Mouse (Mus musculus) MEL (cell line): ENCODE results near the gene Cyp2r1. TPM values are rescaled to one million over a fixed set of nuclear protein-coding genes. Genes with fewer than 3 reads are reported as not detected.
"Not testable (repeated sequence)": the region's sequence is repeated elsewhere in the genome, so short reads cannot be mapped to it uniquely, and the experiment has no call there.

Source experiments
- DNase-seq: peaks from one replicate; pipeline ENCODE4 v3.0.0; 2011; ENCODE audit warnings: low read depth, low spot score
- H3K27ac ChIP-seq: 2 replicates; pipeline ENCODE4 v1.5.1; 2012; ENCODE audit warnings: low read depth, mild to moderate bottlenecking, control low read depth, low read length, moderate library complexity; ENCODE audit not compliant: control insufficient read depth
- H3K27me3 ChIP-seq, 2 experiments: fragments of 150-350 bp in 1 of 2; sonication (generic) in 1 of 2; 2 replicates each; pipeline ENCODE4 v1.6.1; 2012; ENCODE audit warnings: low read length in 2 of 2, mild to moderate bottlenecking in 2 of 2, improper control_type of control experiment in 1 of 2, moderate library complexity in 1 of 2; ENCODE audit not compliant: insufficient read depth in 2 of 2, control insufficient read depth in 1 of 2
- H3K36me3 ChIP-seq, 2 experiments: 2 replicates each; pipeline ENCODE4 v1.6.1; 2012 to 2014; ENCODE audit warnings: low read length in 2 of 2, improper control_type of control experiment in 1 of 2, inconsistent platforms in 1 of 2, mild to moderate bottlenecking in 1 of 2; ENCODE audit not compliant: insufficient read depth in 2 of 2, control insufficient read depth in 1 of 2
- H3K4me1 ChIP-seq, 2 experiments: fragments of 150-350 bp in 1 of 2; sonication (generic) in 1 of 2; 2 replicates each; pipeline ENCODE4 v1.6.1; 2012; ENCODE audit warnings: low read length in 2 of 2, improper control_type of control experiment in 1 of 2, mild to moderate bottlenecking in 1 of 2; ENCODE audit not compliant: insufficient read depth in 2 of 2, control insufficient read depth in 1 of 2
- H3K4me3 ChIP-seq, 2 experiments: fragments of 150-350 bp in 1 of 2; sonication (generic) in 1 of 2; 2 replicates each; pipeline ENCODE4 v1.5.1; 2012; ENCODE audit warnings: low read depth in 2 of 2, low read length in 2 of 2, mild to moderate bottlenecking in 2 of 2, moderate library complexity in 2 of 2, control low read depth in 1 of 2, improper control_type of control experiment in 1 of 2; ENCODE audit not compliant: control insufficient read depth in 1 of 2, insufficient read depth in 1 of 2
- H3K79me2 ChIP-seq: 2 replicates; pipeline ENCODE4 v1.6.1; 2012; ENCODE audit warnings: mild to moderate bottlenecking, low read length, moderate library complexity; ENCODE audit not compliant: control insufficient read depth, poor library complexity, insufficient read depth
- H3K9ac ChIP-seq: 2 replicates; pipeline ENCODE4 v1.6.1; 2012; ENCODE audit warnings: low read depth, mild to moderate bottlenecking, control low read depth, low read length, moderate library complexity; ENCODE audit not compliant: control insufficient read depth, poor library complexity, severe bottlenecking
- H3K9me3 ChIP-seq: fragments of 150-350 bp; sonication (generic); replicated peaks from 2 replicates; pipeline ENCODE4 v1.6.1; 2012; ENCODE audit warnings: mild to moderate bottlenecking, low read length, improper control_type of control experiment, moderate library complexity; ENCODE audit not compliant: insufficient read depth
- CHD2 ChIP-seq: IDR thresholded peaks from 2 replicates; pipeline ENCODE4 v1.6.1; 2011; ENCODE audit warnings: low read length, improper control_type of control experiment
- E2F4 ChIP-seq: IDR thresholded peaks from 2 replicates; pipeline ENCODE4 v1.6.1; 2011; ENCODE audit warnings: low read depth, low read length, improper control_type of control experiment, borderline replicate concordance
- EP300 ChIP-seq, 2 experiments: IDR thresholded peaks; 2 replicates each; pipeline ENCODE4 v1.6.1; 2011; ENCODE audit warnings: improper control_type of control experiment in 2 of 2, low read length in 2 of 2, low read depth in 1 of 2, mild to moderate bottlenecking in 1 of 2
- MEF2A ChIP-seq: IDR thresholded peaks from 2 replicates; pipeline ENCODE4 v1.6.1; 2014; ENCODE audit warnings: low read depth, mild to moderate bottlenecking, inconsistent platforms, low read length, improper control_type of control experiment; ENCODE audit not compliant: poor library complexity, insufficient replicate concordance, severe bottlenecking; ENCODE audit errors: extremely low read depth
- POLR2AphosphoS2 ChIP-seq: IDR thresholded peaks from 2 replicates; pipeline ENCODE4 v1.6.1; 2011; ENCODE audit warnings: low read length, improper control_type of control experiment
- SIN3A ChIP-seq: IDR thresholded peaks from 2 replicates; pipeline ENCODE4 v1.6.1; 2012; ENCODE audit warnings: low read length, improper control_type of control experiment, inconsistent platforms
- TAL1 ChIP-seq: IDR thresholded peaks from 2 replicates; pipeline ENCODE4 v1.6.1; 2012; ENCODE audit warnings: mild to moderate bottlenecking, inconsistent platforms, low read length, moderate library complexity, mixed read lengths
- USF1 ChIP-seq: IDR thresholded peaks from 2 replicates; pipeline ENCODE4 v1.6.1; 2014; ENCODE audit warnings: low read depth, mild to moderate bottlenecking, inconsistent platforms, low read length, improper control_type of control experiment, moderate library complexity
- polyA plus RNA-seq, 2 experiments: library from polyadenylated mRNA; stranded (reverse) in 1 of 2; unstranded in 1 of 2; fragments of >175 nt in 1 of 2; fragments of >200 nt in 1 of 2; gene quantifications; 2 replicates each; pipeline versions ENCODE4 v1.2.1 to v1.2.4; 2012; ENCODE audit warnings: low replicate concordance in 2 of 2, low read depth in 1 of 2; ENCODE audit not compliant: insufficient read length in 2 of 2, insufficient read depth in 1 of 2, missing spikeins in 1 of 2
- total RNA-seq: library from RNA; depleted of rRNA; stranded (reverse); fragments of 300-350 nt; gene quantifications from 2 replicates; pipeline ENCODE4 v1.2.3, GENCODE M21; 2012; rRNA removed

Cyp2r1 gene
- not detected in 2 replicates for total RNA-seq
- polyA plus RNA-seq, result not detected

DNA sequence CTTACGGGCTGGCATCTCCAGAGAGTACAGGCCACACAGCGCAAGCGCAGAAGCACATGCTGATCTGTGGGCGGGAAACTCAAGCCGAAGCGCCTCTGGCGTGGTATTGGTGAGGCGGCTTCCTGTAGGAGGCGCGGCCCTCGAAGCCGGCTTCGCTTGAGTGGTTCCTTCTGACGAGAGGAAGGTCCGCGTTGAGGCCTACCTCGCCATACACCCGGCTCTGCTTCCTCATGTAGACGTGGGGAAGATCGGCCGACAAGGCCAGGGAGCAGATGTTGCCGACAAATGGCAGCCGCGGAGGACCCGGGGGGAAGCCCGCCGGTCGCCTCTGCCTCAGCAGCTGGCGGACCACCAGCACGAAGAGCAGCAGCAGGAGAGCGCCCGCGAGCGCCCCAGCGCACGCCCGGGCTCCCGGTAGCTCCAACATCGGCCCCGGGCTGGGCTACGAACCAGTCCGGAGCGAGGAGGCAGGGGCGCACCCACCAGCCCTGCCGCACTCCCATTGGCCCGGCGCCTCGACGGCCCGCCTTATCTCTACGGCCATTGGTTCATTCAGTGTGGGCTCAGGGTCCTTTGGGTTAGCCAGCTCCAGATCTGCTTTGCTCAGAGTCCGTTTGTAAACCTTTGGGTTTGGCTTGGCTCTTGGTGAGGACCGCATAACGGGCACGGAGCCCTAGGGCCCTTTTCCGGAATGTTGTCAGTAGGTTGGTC is at the start of gene Cyp2r1:
TSS of gene Cyp2r1 (minus strand) at position 442 of the 711 bp plus-strand sequence.
- no peaks in the 10 kb centered on the region; a peak in 1 of 4 replicates for H3K27me3 ChIP-seq
- DNase-seq, result no peak
- no peak within 1 kb of the TSS for H3K9ac ChIP-seq
- H3K36me3 ChIP-seq, result no peaks in the 10 kb centered on the region
- no peaks in the 10 kb centered on the region for H3K79me2 ChIP-seq
- H3K9me3 ChIP-seq, result no peaks in the 10 kb centered on the region
- TF ChIP-seq EP300 (IDR thresholded peaks at IDR 0.05; ENCODE audit: low read depth in 1 of 2, low read length in 2 of 2) (no peak), POLR2AphosphoS2 (no peak)
- TF ChIP-seq, all 39 proteins: peak for 0
- Histone ChIP-seq H3K4me3 (no peak within 1 kb of the TSS), H3K27ac (no peak within 1 kb of the TSS), H3K4me1 (no peaks in the 10 kb centered on the region)

GRCm38 (mm10) chr7:114594391-114594790 is 31.6 kb upstream of the Cyp2r1 start:
- TF ChIP-seq USF1, result peak; percentile 22; the same call in 1 of the 2 replicates
- H3K4me3 ChIP-seq, H3K9ac ChIP-seq, H3K36me3 ChIP-seq, H3K27me3 ChIP-seq, H3K79me2 ChIP-seq, H3K27ac ChIP-seq, H3K9me3 ChIP-seq, H3K4me1 ChIP-seq: not testable (repeated sequence)
- DNase-seq, result peak; percentile 53

GRCm38 (mm10) chr7:114582441-114582840 is 19.7 kb upstream of the Cyp2r1 start:
- Histone ChIP-seq H3K9me3 (no peaks in the 10 kb centered on the region), H3K4me3 (no peak overlapping the region), H3K36me3 (no peaks in the 10 kb centered on the region), H3K79me2 (no peaks in the 10 kb centered on the region), H3K9ac (no peak overlapping the region), H3K4me1 (no peaks in the 10 kb centered on the region), H3K27me3 (peaks cover 0 to 2% of the 10 kb centered on the region in 2 experiments; a peak in 1 of 4 replicates), H3K27ac (no peak overlapping the region)
- no peak for DNase-seq
- TF ChIP-seq MEF2A (no peak), EP300 (IDR thresholded peaks at IDR 0.05; ENCODE audit: low read depth in 1 of 2, low read length in 2 of 2) (no peak), E2F4 (no peak), TAL1 (no peak), CHD2 (no peak), SIN3A (no peak)
